Mouse (Mus musculus) MEL (cell line): ENCODE results near the gene Kcnn3. TPM values are rescaled to one million over a fixed set of nuclear protein-coding genes. Genes with fewer than 3 reads are reported as not detected.
A peak's percentile ranks its signal among the peaks of the same experiment; 100 is the strongest.

Experiments
- DNase-seq: peaks from one replicate; pipeline ENCODE4 v3.0.0; 2011; ENCODE audit warnings: low read depth, low spot score
- H3K27ac ChIP-seq: 2 replicates; pipeline ENCODE4 v1.5.1; 2012; ENCODE audit warnings: low read depth, mild to moderate bottlenecking, control low read depth, low read length, moderate library complexity; ENCODE audit not compliant: control insufficient read depth
- H3K27me3 ChIP-seq, 2 experiments: fragments of 150-350 bp in 1 of 2; sonication (generic) in 1 of 2; 2 replicates each; pipeline ENCODE4 v1.6.1; 2012; ENCODE audit warnings: low read length in 2 of 2, mild to moderate bottlenecking in 2 of 2, improper control_type of control experiment in 1 of 2, moderate library complexity in 1 of 2; ENCODE audit not compliant: insufficient read depth in 2 of 2, control insufficient read depth in 1 of 2
- H3K36me3 ChIP-seq, 2 experiments: 2 replicates each; pipeline ENCODE4 v1.6.1; 2012 to 2014; ENCODE audit warnings: low read length in 2 of 2, improper control_type of control experiment in 1 of 2, inconsistent platforms in 1 of 2, mild to moderate bottlenecking in 1 of 2; ENCODE audit not compliant: insufficient read depth in 2 of 2, control insufficient read depth in 1 of 2
- H3K4me1 ChIP-seq, 2 experiments: fragments of 150-350 bp in 1 of 2; sonication (generic) in 1 of 2; 2 replicates each; pipeline ENCODE4 v1.6.1; 2012; ENCODE audit warnings: low read length in 2 of 2, improper control_type of control experiment in 1 of 2, mild to moderate bottlenecking in 1 of 2; ENCODE audit not compliant: insufficient read depth in 2 of 2, control insufficient read depth in 1 of 2
- H3K4me3 ChIP-seq, 2 experiments: fragments of 150-350 bp in 1 of 2; sonication (generic) in 1 of 2; 2 replicates each; pipeline ENCODE4 v1.5.1; 2012; ENCODE audit warnings: low read depth in 2 of 2, low read length in 2 of 2, mild to moderate bottlenecking in 2 of 2, moderate library complexity in 2 of 2, control low read depth in 1 of 2, improper control_type of control experiment in 1 of 2; ENCODE audit not compliant: control insufficient read depth in 1 of 2, insufficient read depth in 1 of 2
- H3K79me2 ChIP-seq: 2 replicates; pipeline ENCODE4 v1.6.1; 2012; ENCODE audit warnings: mild to moderate bottlenecking, low read length, moderate library complexity; ENCODE audit not compliant: control insufficient read depth, poor library complexity, insufficient read depth
- H3K9ac ChIP-seq: 2 replicates; pipeline ENCODE4 v1.6.1; 2012; ENCODE audit warnings: low read depth, mild to moderate bottlenecking, control low read depth, low read length, moderate library complexity; ENCODE audit not compliant: control insufficient read depth, poor library complexity, severe bottlenecking
- H3K9me3 ChIP-seq: fragments of 150-350 bp; sonication (generic); replicated peaks from 2 replicates; pipeline ENCODE4 v1.6.1; 2012; ENCODE audit warnings: mild to moderate bottlenecking, low read length, improper control_type of control experiment, moderate library complexity; ENCODE audit not compliant: insufficient read depth
- BHLHE40 ChIP-seq: IDR thresholded peaks from 2 replicates; pipeline ENCODE4 v1.6.1; 2012; ENCODE audit warnings: low read depth, mild to moderate bottlenecking, inconsistent platforms, low read length, improper control_type of control experiment, borderline replicate concordance
- CHD1 ChIP-seq: IDR thresholded peaks from 2 replicates; pipeline ENCODE4 v1.6.1; 2012; ENCODE audit warnings: low read depth, mild to moderate bottlenecking, inconsistent platforms, low read length, improper control_type of control experiment
- CTCF ChIP-seq, 3 experiments: IDR thresholded peaks in 2 of 3; conservative IDR thresholded peaks in 1 of 3; 2 replicates each; pipeline ENCODE4 v1.5.1; 2011 to 2012; ENCODE audit warnings: low read length in 3 of 3, low read depth in 2 of 3, mild to moderate bottlenecking in 2 of 3, improper control_type of control experiment in 1 of 3, inconsistent platforms in 1 of 3, mixed read lengths in 1 of 3, moderate library complexity in 1 of 3; ENCODE audit not compliant: control insufficient read depth in 1 of 3, insufficient read depth in 1 of 3, poor library complexity in 1 of 3, severe bottlenecking in 1 of 3
- EP300 ChIP-seq, 2 experiments: IDR thresholded peaks; 2 replicates each; pipeline ENCODE4 v1.6.1; 2011; ENCODE audit warnings: improper control_type of control experiment in 2 of 2, low read length in 2 of 2, low read depth in 1 of 2, mild to moderate bottlenecking in 1 of 2
- ETS1 ChIP-seq: IDR thresholded peaks from 2 replicates; pipeline ENCODE4 v1.6.1; 2012; ENCODE audit warnings: low read depth, mild to moderate bottlenecking, inconsistent platforms, low read length, improper control_type of control experiment, moderate library complexity
- GATA1 ChIP-seq: IDR thresholded peaks from 2 replicates; pipeline ENCODE4 v1.6.1; 2011; ENCODE audit warnings: low read depth, low read length, improper control_type of control experiment
- HCFC1 ChIP-seq: IDR thresholded peaks from 2 replicates; pipeline ENCODE4 v1.6.1; 2012; ENCODE audit warnings: low read depth, mild to moderate bottlenecking, inconsistent platforms, low read length, improper control_type of control experiment, moderate library complexity
- KAT2A ChIP-seq: conservative IDR thresholded peaks from 2 replicates; pipeline ENCODE4 v1.6.1; 2012; ENCODE audit warnings: low read depth, low read length, improper control_type of control experiment, inconsistent platforms
- MAFK ChIP-seq: IDR thresholded peaks from 2 replicates; pipeline ENCODE4 v1.6.1; 2011; ENCODE audit warnings: low read depth, mild to moderate bottlenecking, low read length, improper control_type of control experiment, borderline replicate concordance
- MYC ChIP-seq: IDR thresholded peaks from 2 replicates; pipeline ENCODE4 v1.6.1; 2011; ENCODE audit warnings: low read depth, mild to moderate bottlenecking, low read length, improper control_type of control experiment, moderate library complexity
- NELFE ChIP-seq: IDR thresholded peaks from 2 replicates; pipeline ENCODE4 v1.6.1; 2011; ENCODE audit warnings: low read depth, low read length, improper control_type of control experiment
- POLR2AphosphoS2 ChIP-seq: IDR thresholded peaks from 2 replicates; pipeline ENCODE4 v1.6.1; 2011; ENCODE audit warnings: low read length, improper control_type of control experiment
- POLR2AphosphoS5 ChIP-seq: IDR thresholded peaks from 2 replicates; pipeline ENCODE4 v1.6.1; 2012; ENCODE audit warnings: low read depth, borderline replicate concordance, mild to moderate bottlenecking, inconsistent platforms, low read length, moderate library complexity, mixed read lengths
- RCOR1 ChIP-seq: IDR thresholded peaks from 2 replicates; pipeline ENCODE4 v1.6.1; 2012; ENCODE audit warnings: low read depth, mild to moderate bottlenecking, inconsistent platforms, low read length, improper control_type of control experiment
- SIN3A ChIP-seq: IDR thresholded peaks from 2 replicates; pipeline ENCODE4 v1.6.1; 2012; ENCODE audit warnings: low read length, improper control_type of control experiment, inconsistent platforms
- TAL1 ChIP-seq: IDR thresholded peaks from 2 replicates; pipeline ENCODE4 v1.6.1; 2012; ENCODE audit warnings: mild to moderate bottlenecking, inconsistent platforms, low read length, moderate library complexity, mixed read lengths
- TBP ChIP-seq: IDR thresholded peaks from 2 replicates; pipeline ENCODE4 v1.8.0; 2011; ENCODE audit warnings: low read depth, low read length, improper control_type of control experiment
- TCF12 ChIP-seq: IDR thresholded peaks from 2 replicates; pipeline ENCODE4 v1.6.1; 2014; ENCODE audit warnings: low read depth, mild to moderate bottlenecking, inconsistent platforms, low read length, improper control_type of control experiment, moderate library complexity
- ZKSCAN1 ChIP-seq: IDR thresholded peaks from 2 replicates; pipeline ENCODE4 v1.6.1; 2012; ENCODE audit warnings: low read depth, mild to moderate bottlenecking, inconsistent platforms, low read length, improper control_type of control experiment, moderate library complexity
- ZMIZ1 ChIP-seq: IDR thresholded peaks from 2 replicates; pipeline ENCODE4 v1.6.1; 2012; ENCODE audit warnings: low read depth, mild to moderate bottlenecking, inconsistent platforms, low read length, improper control_type of control experiment, moderate library complexity
- ZNF384 ChIP-seq: IDR thresholded peaks from 2 replicates; pipeline ENCODE4 v1.6.1; 2012; ENCODE audit warnings: low read depth, mild to moderate bottlenecking, inconsistent platforms, low read length, improper control_type of control experiment
- polyA plus RNA-seq, 2 experiments: library from polyadenylated mRNA; stranded (reverse) in 1 of 2; unstranded in 1 of 2; fragments of >175 nt in 1 of 2; fragments of >200 nt in 1 of 2; gene quantifications; 2 replicates each; pipeline versions ENCODE4 v1.2.1 to v1.2.4; 2012; ENCODE audit warnings: low replicate concordance in 2 of 2, low read depth in 1 of 2; ENCODE audit not compliant: insufficient read length in 2 of 2, insufficient read depth in 1 of 2, missing spikeins in 1 of 2
- total RNA-seq: library from RNA; depleted of rRNA; stranded (reverse); fragments of 300-350 nt; gene quantifications from 2 replicates; pipeline ENCODE4 v1.2.3, GENCODE M21; 2012

Kcnn3 gene
- total and polyA plus RNA-seq, 3 experiments: 0.04 TPM; not detected in 2

- no peaks in the 10 kb centered on the region for H3K79me2 ChIP-seq
- TF ChIP-seq ZMIZ1 (no peak), RCOR1 (no peak), BHLHE40 (no peak), SIN3A (no peak)
- H3K9ac ChIP-seq: no peak overlapping the region
- H3K27ac ChIP-seq: no peak overlapping the region
- H3K4me3 ChIP-seq: no peak overlapping the region
- no peaks in the 10 kb centered on the region for H3K4me1 ChIP-seq
- H3K36me3 ChIP-seq: no peaks in the 10 kb centered on the region
- peaks cover 7 to 12% of the 10 kb centered on the region in 2 experiments for H3K27me3 ChIP-seq
- no peak for DNase-seq
- H3K9me3 ChIP-seq: no peaks in the 10 kb centered on the region
These were observed 114.0 kb downstream of the Kcnn3 start for GRCm38 (mm10) chr3:89633941-89634340.

- H3K27ac ChIP-seq: no peak overlapping the region
- H3K9ac ChIP-seq: no peak overlapping the region
- no peaks in the 10 kb centered on the region for H3K79me2 ChIP-seq
- H3K27me3 ChIP-seq: peaks cover 17 to 18% of the 10 kb centered on the region in 2 experiments
- TF ChIP-seq HCFC1 (no peak), TBP (no peak), NELFE (no peak), POLR2AphosphoS2 (no peak), CHD1 (no peak), ZKSCAN1 (no peak), ETS1 (no peak), MYC (no peak), MAFK (no peak), ZNF384 (no peak), POLR2AphosphoS5 (no peak), TAL1 (no peak), GATA1 (no peak), BHLHE40 (no peak)
- H3K4me3 ChIP-seq: no peak overlapping the region
- no peaks in the 10 kb centered on the region for H3K4me1 ChIP-seq
- DNase-seq: no peak
- H3K36me3 ChIP-seq: no peaks in the 10 kb centered on the region
- no peaks in the 10 kb centered on the region for H3K9me3 ChIP-seq
These were observed 120.8 kb downstream of the Kcnn3 start for GRCm38 (mm10) chr3:89640804-89641203.

GRCm38 (mm10) chr3:89643391-89643790 is 123.4 kb downstream of the Kcnn3 start:
- H3K4me3 ChIP-seq: no peak overlapping the region
- no peak overlapping the region for H3K9ac ChIP-seq
- H3K27me3 ChIP-seq: peaks cover 15 to 18% of the 10 kb centered on the region in 2 experiments
- H3K4me1 ChIP-seq: no peaks in the 10 kb centered on the region
- no peaks in the 10 kb centered on the region for H3K9me3 ChIP-seq
- DNase-seq: peak; percentile 55
- H3K36me3 ChIP-seq: no peaks in the 10 kb centered on the region
- TF ChIP-seq MAFK (no peak), TAL1 (peak; percentile 40; the same call in 1 of the 2 replicates), CTCF (IDR thresholded peaks at IDR 0.05 in 2 of 3, conservative IDR thresholded peaks at IDR 0.05 in 1 of 3; ENCODE audit: control insufficient read depth in 1 of 3, insufficient read depth in 1 of 3, low read depth in 2 of 3, low read length in 3 of 3, poor library complexity in 1 of 3, severe bottlenecking in 1 of 3) (no peak), GATA1 (peak; percentile 28; the same call in 1 of the 2 replicates), SIN3A (no peak), ZNF384 (no peak), TCF12 (peak; percentile 15; the same call in 1 of the 2 replicates), KAT2A (no peak), EP300 (IDR thresholded peaks at IDR 0.05; ENCODE audit: low read depth in 1 of 2, low read length in 2 of 2) (peak in 1 of 2 experiments; percentile 38; a peak in 2 of 4 replicates)
- H3K27ac ChIP-seq: no peak overlapping the region
- H3K79me2 ChIP-seq: no peaks in the 10 kb centered on the region
